Mouse (Mus musculus) heart, adult 18-20 months (tissue): ENCODE data around the gene Gm13288. TPM values are rescaled to one million over a fixed set of nuclear protein-coding genes. Genes with fewer than 3 reads are reported as not detected.
"Not testable (repeated sequence)": the region's sequence is repeated elsewhere in the genome, so short reads cannot be mapped to it uniquely, and the experiment has no call there.

Experiments used
- DNase-seq, 2 experiments: peaks; one replicate each; pipeline ENCODE4 v3.0.0; 2021 to 2022; ENCODE audit warnings: mixed read lengths in 1 of 2
- long read RNA-seq, 2 experiments: library from polyadenylated mRNA; stranded (forward); transcript quantifications; one replicate each; pipeline ENCODE4 v2.0.0; 2021
- total RNA-seq, 2 experiments: library from RNA; stranded (reverse); gene quantifications; 2 replicates each; pipeline ENCODE4 v1.2.3; 2021

Gm13288 gene
- total RNA-seq: not detected
- long read RNA-seq, experiment 1: 0 reads
- long read RNA-seq, experiment 2: 0 reads

DNA sequence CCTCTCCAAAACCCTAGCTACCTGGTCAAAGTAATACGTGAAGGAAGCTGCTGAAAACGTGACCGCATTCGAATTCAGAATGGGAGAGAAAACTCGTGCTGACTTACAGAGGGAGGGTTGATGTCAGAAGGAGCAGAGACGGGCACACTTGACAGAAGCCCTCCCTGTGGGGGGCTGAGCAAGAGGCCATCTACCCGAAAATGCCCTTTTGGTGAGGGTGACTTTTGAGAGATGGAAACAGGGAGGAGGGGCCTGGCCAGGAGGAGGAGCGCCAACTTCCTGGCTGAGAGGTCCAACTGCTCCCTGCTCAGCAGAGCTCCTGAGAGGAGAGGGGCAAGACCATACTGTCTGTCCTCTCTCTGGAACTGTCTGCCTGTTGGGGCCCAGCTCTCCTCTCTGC is at the start of gene Gm13288:
Gene Gm13288, plus strand, starts transcription at position 301 of the 400 bp plus-strand sequence.
- not testable (repeated sequence) for DNase-seq

DNA sequence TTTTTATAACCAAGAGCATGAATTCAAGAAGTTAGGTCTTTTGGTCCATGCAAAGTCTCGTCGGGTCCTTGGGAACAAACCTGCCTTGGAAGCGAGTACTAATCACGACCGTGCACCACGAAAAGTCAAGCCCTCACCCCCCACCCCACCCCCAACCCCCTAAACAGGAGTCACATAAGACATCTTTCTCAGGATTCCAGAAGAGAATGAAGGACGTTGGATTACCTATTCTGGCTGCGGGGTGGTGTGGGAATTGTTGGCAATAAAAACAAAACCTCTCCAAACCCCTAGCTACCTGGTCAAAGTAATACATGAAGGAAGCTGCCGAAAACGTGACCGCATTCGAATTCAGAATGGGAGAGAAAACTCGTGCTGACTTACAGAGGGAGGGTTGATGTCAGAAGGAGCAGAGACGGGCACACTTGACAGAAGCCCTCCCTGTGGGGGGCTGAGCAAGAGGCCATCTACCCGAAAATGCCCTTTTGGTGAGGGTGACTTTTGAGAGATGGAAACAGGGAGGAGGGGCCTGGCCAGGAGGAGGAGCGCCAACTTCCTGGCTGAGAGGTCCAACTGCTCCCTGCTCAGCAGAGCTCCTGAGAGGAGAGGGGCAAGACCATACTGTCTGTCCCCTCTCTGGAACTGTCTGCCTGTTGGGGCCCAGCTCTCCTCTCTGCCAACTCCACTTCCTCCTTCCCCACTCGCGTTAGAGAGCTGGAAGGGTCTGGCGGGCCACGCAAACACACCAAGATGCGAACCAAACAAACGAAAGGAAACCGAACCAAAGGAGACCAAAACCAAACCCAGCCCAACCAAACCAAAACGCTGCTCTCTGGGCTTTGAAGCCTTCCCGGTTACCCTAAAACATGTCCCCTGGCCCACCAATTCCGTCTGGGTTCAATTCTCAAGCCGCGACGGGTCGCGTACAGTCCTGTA is 48.5 kb upstream of the Gm13288 start:
- peak; percentile 20 to 66 for DNase-seq

DNA sequence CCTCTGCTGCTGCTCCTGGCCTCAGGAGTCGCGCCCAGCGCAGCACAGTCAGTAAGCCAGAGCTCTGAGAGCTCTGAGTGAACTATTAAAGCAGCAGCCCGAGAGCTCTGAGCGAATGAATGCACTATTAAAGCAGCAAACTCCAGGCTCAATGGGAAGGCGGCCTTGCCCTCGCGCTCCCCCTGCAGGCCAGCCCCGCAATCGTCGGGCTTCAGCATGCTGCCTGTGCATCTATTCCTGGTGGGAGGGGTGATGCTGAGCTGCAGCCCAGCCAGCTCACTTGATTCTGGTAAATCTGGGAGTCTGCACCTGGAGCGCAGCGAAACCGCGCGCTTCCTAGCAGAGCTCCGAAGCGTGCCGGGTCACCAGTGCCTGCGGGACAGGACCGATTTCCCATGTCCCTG is 47.7 kb upstream of the Gm13288 start:
- peak; percentile 91 to 93 for DNase-seq

DNA sequence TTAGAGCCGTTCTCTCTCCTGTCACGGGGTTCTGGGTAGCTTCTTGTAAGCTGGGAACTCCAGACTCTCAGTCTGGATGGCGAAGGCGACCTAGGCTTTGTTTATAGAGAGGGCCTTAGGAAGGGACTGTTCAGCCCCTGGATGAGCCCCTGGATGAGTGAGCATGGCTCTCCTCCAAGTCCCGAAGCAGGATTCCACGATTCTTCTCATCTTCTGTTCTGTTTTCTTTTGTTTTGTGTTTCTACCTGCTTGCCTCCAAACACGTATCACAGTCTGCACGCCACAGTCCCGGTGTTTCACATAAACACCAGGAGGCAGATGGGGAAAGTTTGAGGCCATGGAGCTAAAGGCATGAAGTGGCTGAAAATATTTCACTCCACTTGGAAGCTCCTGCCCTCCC is 46.6 kb upstream of the Gm13288 start:
- not testable (repeated sequence) for DNase-seq

DNA sequence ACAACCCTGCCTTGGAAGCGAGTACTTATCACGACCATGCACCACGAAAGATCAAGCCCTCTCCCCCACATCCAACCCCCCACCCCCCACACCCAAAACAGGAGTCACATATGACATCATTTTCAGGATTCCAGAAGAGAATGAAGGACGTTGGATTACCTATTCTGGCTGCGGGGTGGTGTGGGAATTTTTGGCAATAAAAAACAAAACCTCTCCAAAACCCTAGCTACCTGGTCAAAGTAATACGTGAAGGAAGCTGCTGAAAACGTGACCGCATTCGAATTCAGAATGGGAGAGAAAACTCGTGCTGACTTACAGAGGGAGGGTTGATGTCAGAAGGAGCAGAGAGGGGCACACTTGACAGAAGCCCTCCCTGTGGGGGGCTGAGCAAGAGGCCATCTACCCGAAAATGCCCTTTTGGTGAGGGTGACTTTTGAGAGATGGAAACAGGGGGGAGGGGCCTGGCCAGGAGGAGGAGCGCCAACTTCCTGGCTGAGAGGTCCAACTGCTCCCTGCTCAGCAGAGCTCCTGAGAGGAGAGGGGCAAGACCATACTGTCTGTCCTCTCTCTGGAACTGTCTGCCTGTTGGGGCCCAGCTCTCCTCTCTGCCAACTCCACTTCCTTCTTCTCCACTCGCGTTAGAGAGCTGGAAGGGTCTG is 45.6 kb upstream of the Gm13288 start, which contains the start of gene Gm13283:
Gene Gm13283, plus strand, starts transcription at position 510 of the 659 bp plus-strand sequence.
- peak; percentile 59 to 66 for DNase-seq

DNA sequence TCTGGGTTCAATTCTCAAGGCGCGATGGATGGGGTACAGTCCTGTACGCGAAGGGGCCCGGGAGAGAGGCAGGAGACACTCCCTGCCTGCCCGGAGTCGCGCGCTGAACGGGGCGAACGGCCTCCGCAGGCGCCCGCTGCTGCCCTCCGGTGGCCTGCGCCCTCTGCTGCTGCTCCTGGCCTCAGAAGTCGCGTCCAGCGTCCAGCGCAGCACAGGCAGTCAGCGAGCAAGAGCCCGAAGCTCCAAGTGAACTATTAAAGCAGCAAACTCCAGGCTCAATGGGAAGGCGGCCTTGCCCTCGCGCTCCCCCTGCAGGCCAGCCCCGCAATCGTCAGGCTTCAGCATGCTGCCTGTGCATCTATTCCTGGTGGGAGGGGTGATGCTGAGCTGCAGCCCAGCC is 44.9 kb upstream of the Gm13288 start:
- peak; percentile 79 to 91 for DNase-seq

DNA sequence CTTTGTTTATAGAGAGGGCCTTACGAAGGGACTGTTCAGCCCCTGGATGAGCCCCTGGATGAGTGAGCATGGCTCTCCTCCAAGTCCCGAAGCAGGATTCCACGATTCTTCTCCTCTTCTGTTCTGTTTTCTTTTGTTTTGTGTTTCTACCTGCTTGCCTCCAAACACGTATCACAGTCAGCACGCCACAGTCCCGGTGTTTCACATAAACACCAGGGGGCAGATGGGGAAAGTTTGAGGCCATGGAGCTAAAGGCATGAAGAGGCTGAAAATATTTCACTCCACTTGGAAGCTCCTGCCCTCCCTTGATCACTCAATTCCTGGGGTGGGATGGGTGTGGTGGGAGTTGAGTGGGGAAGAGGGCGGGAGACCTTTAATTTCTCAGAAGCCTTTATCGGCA is 43.6 kb upstream of the Gm13288 start:
- DNase-seq: peak; percentile 67 to 77

DNA sequence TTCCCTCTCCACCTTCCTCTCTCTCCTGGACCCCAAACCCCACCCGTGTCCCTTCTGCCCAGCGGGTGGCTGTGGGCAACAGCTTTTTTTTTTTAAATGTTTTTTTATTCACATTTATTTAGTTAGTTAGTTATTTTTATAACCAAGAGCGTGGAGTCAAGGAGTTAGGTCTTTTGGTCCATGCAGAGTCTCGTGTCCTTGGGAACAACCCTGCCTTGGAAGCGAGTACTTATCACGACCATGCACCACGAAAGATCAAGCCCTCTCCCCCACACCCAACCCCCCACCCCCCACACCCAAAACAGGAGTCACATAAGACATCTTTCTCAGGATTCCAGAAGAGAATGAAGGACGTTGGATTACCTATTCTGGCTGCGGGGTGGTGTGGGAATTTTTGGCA is 43.0 kb upstream of the Gm13288 start:
- DNase-seq: peak; percentile 20 to 25

DNA sequence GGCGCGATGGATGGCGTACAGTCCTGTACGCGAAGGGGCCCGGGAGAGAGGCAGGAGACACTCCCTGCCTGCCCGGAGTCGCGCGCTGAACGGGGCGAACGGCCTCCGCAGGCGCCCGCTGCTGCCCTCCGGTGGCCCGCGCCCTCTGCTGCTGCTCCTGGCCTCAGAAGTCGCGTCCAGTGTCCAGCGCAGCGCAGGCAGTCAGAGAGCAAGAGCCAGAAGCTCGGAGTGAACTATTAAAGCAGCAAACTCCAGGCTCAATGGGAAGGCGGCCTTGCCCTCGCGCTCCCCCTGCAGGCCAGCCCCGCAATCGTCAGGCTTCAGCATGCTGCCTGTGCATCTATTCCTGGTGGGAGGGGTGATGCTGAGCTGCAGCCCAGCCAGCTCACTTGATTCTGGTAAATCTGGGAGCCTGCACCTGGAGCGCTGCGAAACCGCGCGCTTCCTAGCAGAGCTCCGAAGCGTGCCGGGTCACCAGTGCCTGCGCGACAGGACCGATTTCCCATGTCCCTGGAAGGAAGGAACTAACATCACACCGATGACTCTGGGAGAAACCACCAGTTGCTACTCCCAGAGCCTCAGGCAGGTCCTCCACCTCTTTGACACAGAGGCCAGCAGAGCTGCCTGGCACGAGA is 41.8 kb upstream of the Gm13288 start:
- DNase-seq: peak; percentile 69 to 84

DNA sequence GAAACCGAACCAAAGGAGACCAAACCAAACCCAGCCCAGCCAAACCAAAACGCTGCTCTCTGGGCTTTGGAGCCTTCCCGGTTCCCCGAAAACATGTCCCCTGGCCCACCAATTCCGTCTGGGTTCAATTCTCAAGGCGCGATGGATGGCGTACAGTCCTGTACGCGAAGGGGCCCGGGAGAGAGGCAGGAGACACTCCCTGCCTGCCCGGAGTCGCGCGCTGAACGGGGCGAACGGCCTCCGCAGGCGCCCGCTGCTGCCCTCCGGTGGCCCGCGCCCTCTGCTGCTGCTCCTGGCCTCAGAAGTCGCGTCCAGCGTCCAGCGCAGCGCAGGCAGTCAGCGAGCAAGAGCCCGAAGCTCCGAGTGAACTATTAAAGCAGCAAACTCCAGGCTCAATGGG is 31.8 kb upstream of the Gm13288 start, which contains the start of gene Gm13290:
Gene Gm13290, plus strand, starts transcription at position 301 of the 400 bp plus-strand sequence.
- not testable (repeated sequence) for DNase-seq

DNA sequence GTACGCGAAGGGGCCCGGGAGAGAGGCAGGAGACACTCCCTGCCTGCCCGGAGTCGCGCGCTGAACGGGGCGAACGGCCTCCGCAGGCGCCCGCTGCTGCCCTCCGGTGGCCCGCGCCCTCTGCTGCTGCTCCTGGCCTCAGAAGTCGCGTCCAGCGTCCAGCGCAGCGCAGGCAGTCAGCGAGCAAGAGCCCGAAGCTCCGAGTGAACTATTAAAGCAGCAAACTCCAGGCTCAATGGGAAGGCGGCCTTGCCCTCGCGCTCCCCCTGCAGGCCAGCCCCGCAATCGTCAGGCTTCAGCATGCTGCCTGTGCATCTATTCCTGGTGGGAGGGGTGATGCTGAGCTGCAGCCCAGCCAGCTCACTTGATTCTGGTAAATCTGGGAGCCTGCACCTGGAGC is 28.7 kb upstream of the Gm13288 start, which contains the start of gene Gm13289:
Gene Gm13289, plus strand, starts transcription at position 301 of the 400 bp plus-strand sequence.
- DNase-seq: not testable (repeated sequence)

DNA sequence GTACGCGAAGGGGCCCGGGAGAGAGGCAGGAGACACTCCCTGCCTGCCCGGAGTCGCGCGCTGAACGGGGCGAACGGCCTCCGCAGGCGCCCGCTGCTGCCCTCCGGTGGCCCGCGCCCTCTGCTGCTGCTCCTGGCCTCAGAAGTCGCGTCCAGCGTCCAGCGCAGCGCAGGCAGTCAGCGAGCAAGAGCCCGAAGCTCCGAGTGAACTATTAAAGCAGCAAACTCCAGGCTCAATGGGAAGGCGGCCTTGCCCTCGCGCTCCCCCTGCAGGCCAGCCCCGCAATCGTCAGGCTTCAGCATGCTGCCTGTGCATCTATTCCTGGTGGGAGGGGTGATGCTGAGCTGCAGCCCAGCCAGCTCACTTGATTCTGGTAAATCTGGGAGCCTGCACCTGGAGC is 25.8 kb upstream of the Gm13288 start, which contains the start of gene Gm13272:
Gene Gm13272, plus strand, starts transcription at position 301 of the 400 bp plus-strand sequence.
- DNase-seq: not testable (repeated sequence)

DNA sequence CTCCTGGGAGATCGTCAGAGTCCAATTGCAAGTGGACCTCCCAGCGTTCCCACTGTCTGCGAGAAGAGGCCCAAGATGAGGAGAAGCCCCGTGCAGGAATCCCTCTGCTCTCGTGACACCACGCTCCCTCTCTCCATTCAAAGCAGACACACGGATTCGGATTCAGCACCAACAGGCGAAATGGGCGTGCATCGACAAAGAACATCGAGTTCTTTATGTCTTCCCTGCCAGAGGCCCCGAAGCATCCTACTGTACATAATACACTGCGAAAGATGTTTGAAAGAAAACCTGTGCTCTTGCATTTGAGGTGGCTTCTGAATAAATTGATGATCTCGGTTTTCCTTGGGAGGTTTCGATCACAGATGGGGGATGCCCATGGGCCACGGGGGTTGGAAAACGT is 25.0 kb upstream of the Gm13288 start:
- peak in 1 of 2 experiments; percentile 7 for DNase-seq

DNA sequence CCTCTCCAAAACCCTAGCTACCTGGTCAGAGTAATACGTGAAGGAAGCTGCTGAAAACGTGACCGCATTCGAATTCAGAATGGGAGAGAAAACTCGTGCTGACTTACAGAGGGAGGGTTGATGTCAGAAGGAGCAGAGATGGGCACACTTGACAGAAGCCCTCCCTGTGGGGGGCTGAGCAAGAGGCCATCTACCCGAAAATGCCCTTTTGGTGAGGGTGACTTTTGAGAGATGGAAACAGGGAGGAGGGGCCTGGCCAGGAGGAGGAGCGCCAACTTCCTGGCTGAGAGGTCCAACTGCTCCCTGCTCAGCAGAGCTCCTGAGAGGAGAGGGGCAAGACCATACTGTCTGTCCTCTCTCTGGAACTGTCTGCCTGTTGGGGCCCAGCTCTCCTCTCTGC is 23.5 kb upstream of the Gm13288 start, which contains the start of gene Ifnz:
Gene Ifnz, plus strand, starts transcription at position 301 of the 400 bp plus-strand sequence.
- not testable (repeated sequence) for DNase-seq

DNA sequence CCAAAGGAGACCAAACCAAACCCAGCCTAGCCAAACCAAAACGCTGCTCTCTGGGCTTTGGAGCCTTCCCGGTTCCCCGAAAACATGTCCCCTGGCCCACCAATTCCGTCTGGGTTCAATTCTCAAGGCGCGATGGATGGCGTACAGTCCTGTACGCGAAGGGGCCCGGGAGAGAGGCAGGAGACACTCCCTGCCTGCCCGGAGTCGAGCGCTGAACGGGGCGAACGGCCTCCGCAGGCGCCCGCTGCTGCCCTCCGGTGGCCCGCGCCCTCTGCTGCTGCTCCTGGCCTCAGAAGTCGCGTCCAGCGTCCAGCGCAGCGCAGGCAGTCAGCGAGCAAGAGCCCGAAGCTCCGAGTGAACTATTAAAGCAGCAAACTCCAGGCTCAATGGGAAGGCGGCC is 23.0 kb upstream of the Gm13288 start:
- DNase-seq: peak; percentile 7 to 47

DNA sequence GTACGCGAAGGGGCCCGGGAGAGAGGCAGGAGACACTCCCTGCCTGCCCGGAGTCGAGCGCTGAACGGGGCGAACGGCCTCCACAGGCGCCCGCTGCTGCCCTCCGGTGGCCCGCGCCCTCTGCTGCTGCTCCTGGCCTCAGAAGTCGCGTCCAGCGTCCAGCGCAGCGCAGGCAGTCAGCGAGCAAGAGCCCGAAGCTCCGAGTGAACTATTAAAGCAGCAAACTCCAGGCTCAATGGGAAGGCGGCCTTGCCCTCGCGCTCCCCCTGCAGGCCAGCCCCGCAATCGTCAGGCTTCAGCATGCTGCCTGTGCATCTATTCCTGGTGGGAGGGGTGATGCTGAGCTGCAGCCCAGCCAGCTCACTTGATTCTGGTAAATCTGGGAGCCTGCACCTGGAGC is 19.9 kb upstream of the Gm13288 start, which contains the start of gene Gm13276:
Gene Gm13276, plus strand, starts transcription at position 301 of the 400 bp plus-strand sequence.
- DNase-seq: not testable (repeated sequence)

DNA sequence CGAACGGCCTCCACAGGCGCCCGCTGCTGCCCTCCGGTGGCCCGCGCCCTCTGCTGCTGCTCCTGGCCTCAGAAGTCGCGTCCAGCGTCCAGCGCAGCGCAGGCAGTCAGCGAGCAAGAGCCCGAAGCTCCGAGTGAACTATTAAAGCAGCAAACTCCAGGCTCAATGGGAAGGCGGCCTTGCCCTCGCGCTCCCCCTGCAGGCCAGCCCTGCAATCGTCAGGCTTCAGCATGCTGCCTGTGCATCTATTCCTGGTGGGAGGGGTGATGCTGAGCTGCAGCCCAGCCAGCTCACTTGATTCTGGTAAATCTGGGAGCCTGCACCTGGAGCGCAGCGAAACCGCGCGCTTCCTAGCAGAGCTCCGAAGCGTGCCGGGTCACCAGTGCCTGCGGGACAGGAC is 16.9 kb upstream of the Gm13288 start, which contains the start of gene Gm13277:
Gene Gm13277, plus strand, starts transcription at position 231 of the 400 bp plus-strand sequence.
- peak; percentile 66 to 83 for DNase-seq

DNA sequence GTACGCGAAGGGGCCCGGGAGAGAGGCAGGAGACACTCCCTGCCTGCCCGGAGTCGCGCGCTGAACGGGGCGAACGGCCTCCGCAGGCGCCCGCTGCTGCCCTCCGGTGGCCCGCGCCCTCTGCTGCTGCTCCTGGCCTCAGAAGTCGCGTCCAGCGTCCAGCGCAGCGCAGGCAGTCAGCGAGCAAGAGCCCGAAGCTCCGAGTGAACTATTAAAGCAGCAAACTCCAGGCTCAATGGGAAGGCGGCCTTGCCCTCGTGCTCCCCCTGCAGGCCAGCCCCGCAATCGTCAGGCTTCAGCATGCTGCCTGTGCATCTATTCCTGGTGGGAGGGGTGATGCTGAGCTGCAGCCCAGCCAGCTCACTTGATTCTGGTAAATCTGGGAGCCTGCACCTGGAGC is 14.1 kb upstream of the Gm13288 start, which contains the start of gene Gm13278:
Gene Gm13278, plus strand, starts transcription at position 301 of the 400 bp plus-strand sequence.
- DNase-seq: not testable (repeated sequence)

DNA sequence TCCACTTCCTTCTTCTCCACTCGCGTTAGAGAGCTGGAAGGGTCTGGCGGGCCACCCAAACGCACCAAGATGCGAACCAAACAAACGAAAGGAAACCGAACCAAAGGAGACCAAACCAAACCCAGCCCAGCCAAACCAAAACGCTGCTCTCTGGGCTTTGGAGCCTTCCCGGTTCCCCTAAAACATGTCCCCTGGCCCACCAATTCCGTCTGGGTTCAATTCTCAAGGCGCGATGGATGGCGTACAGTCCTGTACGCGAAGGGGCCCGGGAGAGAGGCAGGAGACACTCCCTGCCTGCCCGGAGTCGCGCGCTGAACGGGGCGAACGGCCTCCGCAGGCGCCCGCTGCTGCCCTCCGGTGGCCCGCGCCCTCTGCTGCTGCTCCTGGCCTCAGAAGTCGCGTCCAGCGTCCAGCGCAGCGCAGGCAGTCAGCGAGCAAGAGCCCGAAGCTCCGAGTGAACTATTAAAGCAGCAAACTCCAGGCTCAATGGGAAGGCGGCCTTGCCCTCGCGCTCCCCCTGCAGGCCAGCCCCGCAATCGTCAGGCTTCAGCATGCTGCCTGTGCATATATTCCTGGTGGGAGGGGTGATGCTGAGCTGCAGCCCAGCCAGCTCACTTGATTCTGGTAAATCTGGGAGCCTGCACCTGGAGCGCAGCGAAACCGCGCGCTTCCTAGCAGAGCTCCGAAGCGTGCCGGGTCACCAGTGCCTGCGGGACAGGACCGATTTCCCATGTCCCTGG is 11.2 kb upstream of the Gm13288 start, which contains the start of gene Gm13275:
Gene Gm13275, plus strand, starts transcription at position 552 of the 740 bp plus-strand sequence.
- peak; percentile 71 to 94 for DNase-seq

DNA sequence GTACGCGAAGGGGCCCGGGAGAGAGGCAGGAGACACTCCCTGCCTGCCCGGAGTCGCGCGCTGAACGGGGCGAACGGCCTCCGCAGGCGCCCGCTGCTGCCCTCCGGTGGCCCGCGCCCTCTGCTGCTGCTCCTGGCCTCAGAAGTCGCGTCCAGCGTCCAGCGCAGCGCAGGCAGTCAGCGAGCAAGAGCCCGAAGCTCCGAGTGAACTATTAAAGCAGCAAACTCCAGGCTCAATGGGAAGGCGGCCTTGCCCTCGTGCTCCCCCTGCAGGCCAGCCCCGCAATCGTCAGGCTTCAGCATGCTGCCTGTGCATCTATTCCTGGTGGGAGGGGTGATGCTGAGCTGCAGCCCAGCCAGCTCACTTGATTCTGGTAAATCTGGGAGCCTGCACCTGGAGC is 8.2 kb upstream of the Gm13288 start, which contains the start of gene Gm13279:
Gene Gm13279, plus strand, starts transcription at position 301 of the 400 bp plus-strand sequence.
- not testable (repeated sequence) for DNase-seq

DNA sequence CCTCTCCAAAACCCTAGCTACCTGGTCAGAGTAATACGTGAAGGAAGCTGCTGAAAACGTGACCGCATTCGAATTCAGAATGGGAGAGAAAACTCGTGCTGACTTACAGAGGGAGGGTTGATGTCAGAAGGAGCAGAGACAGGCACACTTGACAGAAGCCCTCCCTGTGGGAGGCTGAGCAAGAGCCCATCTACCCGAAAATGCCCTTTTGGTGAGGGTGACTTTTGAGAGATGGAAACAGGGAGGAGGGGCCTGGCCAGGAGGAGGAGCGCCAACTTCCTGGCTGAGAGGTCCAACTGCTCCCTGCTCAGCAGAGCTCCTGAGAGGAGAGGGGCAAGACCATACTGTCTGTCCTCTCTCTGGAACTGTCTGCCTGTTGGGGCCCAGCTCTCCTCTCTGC is 6.0 kb upstream of the Gm13288 start, which contains the start of gene Gm13285:
Gene Gm13285, plus strand, starts transcription at position 301 of the 400 bp plus-strand sequence.
- not testable (repeated sequence) for DNase-seq
